Mouse (Mus musculus) spleen, adult 2 months (tissue): ENCODE measurements at regions not wholly inside any gene's neighbourhood (a gene's known extent, or its start where the extent isn't known, plus 50 kb on each side); places are given as distances from the start of the nearest gene placed in this dataset.

ENCODE experiments used
- CTCF ChIP-seq: fragments of 200-500 bp; IDR thresholded peaks from 2 replicates; pipeline ENCODE4 v1.5.1; 2011; ENCODE audit warnings: mild to moderate bottlenecking, inconsistent platforms; ENCODE audit not compliant: insufficient read depth, insufficient read length, insufficient replicate concordance; ENCODE audit errors: extremely low read depth
- POLR2A ChIP-seq: fragments of 200-500 bp; IDR thresholded peaks from 2 replicates; pipeline ENCODE4 v1.6.1; 2011; ENCODE audit warnings: low read depth, low read length, inconsistent platforms

DNA sequence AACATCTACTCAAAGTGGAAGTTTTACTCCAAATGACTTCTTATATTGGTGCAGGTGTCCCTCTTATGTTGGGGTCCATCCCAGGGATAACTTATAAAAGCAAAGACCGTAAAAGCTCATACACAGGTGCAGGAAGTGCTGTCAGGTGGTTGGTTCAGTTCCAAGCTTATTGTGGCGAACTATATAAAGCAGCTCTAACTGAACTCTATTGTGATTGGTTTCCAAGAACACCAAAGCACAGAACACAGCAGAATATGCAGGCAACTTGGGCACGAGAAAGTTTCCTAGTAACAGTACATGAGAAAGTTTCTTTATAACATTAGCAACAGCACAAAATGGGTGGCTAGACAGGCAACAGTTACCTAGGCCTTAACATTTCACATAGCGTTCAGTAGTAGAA is 89.5 kb downstream of the Ddx3x start:
- TF ChIP-seq POLR2A = no peak
- no peak for TF ChIP-seq CTCF
